Mouse (Mus musculus) neural tube, embryonic 13.5 days (tissue): ENCODE measurements around the gene Erich2. TPM values are rescaled to one million over a fixed set of nuclear protein-coding genes. Genes with fewer than 3 reads are reported as not detected.

Experiments
- ATAC-seq: fragments of 200-750 bp; cut with Nextera tagmentation; 2 replicates; pipeline ENCODE4 v1.8.0; 2017; ENCODE audit warnings: low read depth, mild to moderate bottlenecking, moderate TSS enrichment, moderate library complexity
- H3K27ac ChIP-seq: fragments of 300-500 bp; sonication (generic); replicated peaks from 2 replicates; pipeline ENCODE4 v1.5.1; 2015; ENCODE audit warnings: moderate library complexity, mild to moderate bottlenecking, inconsistent platforms
- H3K27me3 ChIP-seq: fragments of 300-500 bp; sonication (generic); 2 replicates; pipeline ENCODE4 v1.6.1; 2015; ENCODE audit warnings: mild to moderate bottlenecking, inconsistent platforms
- H3K36me3 ChIP-seq: fragments of 300-500 bp; sonication (generic); 2 replicates; pipeline ENCODE4 v1.6.1; 2015; ENCODE audit warnings: mild to moderate bottlenecking, inconsistent platforms
- H3K4me1 ChIP-seq: fragments of 300-500 bp; sonication (generic); replicated peaks from 2 replicates; pipeline ENCODE4 v1.6.1; 2015; ENCODE audit warnings: inconsistent platforms
- H3K4me2 ChIP-seq: fragments of 300-500 bp; sonication (generic); 2 replicates; pipeline ENCODE4 v1.6.1; 2015; ENCODE audit warnings: inconsistent platforms, mild to moderate bottlenecking, moderate library complexity
- H3K4me3 ChIP-seq: fragments of 300-500 bp; sonication (generic); 2 replicates; pipeline ENCODE4 v1.5.1; 2015; ENCODE audit warnings: mild to moderate bottlenecking, inconsistent platforms
- H3K9ac ChIP-seq: fragments of 300-500 bp; sonication (generic); 2 replicates; pipeline ENCODE4 v1.6.1; 2015; ENCODE audit warnings: moderate library complexity, mild to moderate bottlenecking, inconsistent platforms
- H3K9me3 ChIP-seq: fragments of 300-500 bp; sonication (generic); 2 replicates; pipeline ENCODE4 v1.6.1; 2016; ENCODE audit warnings: inconsistent platforms
- WGBS: fragments of 180-500 bp; shearing (Covaris S2); methylation state at CpG from one replicate; pipeline ENCODE4 v1.1.7; 2015; 5-methylcytosine and 5-hydroxymethylcytosine counted together
- polyA plus RNA-seq: library from polyadenylated mRNA; unstranded; fragments of >200 nt; fragmentation: Nextera tagmentation; extraction: Ambion mirVana; gene quantifications from 2 replicates; pipeline ENCODE4 v1.2.1, GENCODE M21; 2015

Erich2 gene
- polyA plus RNA-seq, 1 experiment from 2014 or later = 0.68 TPM

GRCm38 (mm10) chr2:70563721-70564645 lies 55.4 kb downstream of the Erich2 start:
- under 1% methylated on average over 37 of the region's 38 CpGs for WGBS
- peak overlapping the region; percentile 53 for H3K4me3 ChIP-seq
- ATAC-seq = no peak
- H3K9ac ChIP-seq = peak overlapping the region; percentile 82
- no peaks in the 10 kb centered on the region for H3K36me3 ChIP-seq
- peak overlapping the region; percentile 64 for H3K4me2 ChIP-seq
- H3K27ac ChIP-seq = peak overlapping the region; percentile 94
- H3K4me1 ChIP-seq = peaks cover 81% of the 10 kb centered on the region
- H3K27me3 ChIP-seq = peaks cover 97% of the 10 kb centered on the region
- H3K9me3 ChIP-seq = no peaks in the 10 kb centered on the region

GRCm38 (mm10) chr2:70564646-70565315 lies 56.2 kb downstream of the Erich2 start:
- H3K27ac ChIP-seq = peak overlapping the region; percentile 94
- H3K9ac ChIP-seq = peak overlapping the region; percentile 82
- no peak for ATAC-seq
- peak overlapping the region; percentile 53 for H3K4me3 ChIP-seq
- no peaks in the 10 kb centered on the region for H3K36me3 ChIP-seq
- WGBS = under 1% methylated on average over 15 of the region's 15 CpGs
- peak overlapping the region; percentile 64 for H3K4me2 ChIP-seq
- H3K9me3 ChIP-seq = no peaks in the 10 kb centered on the region
- H3K4me1 ChIP-seq = peaks cover 84% of the 10 kb centered on the region
- peaks cover 97% of the 10 kb centered on the region for H3K27me3 ChIP-seq

- Histone ChIP-seq H3K4me1 (peaks cover 79% of the 10 kb centered on the region), H3K4me3 (peak overlapping the region; percentile 53), H3K9me3 (no peaks in the 10 kb centered on the region), H3K27me3 (peaks cover 92% of the 10 kb centered on the region), H3K9ac (peak overlapping the region; percentile 82), H3K27ac (peak overlapping the region; percentile 94), H3K36me3 (no peaks in the 10 kb centered on the region), H3K4me2 (peak overlapping the region; percentile 64)
- no peak for ATAC-seq
- WGBS = 5% methylated on average over 30 of the region's 30 CpGs
Measured at GRCm38 (mm10) chr2:70565651-70566602, 57.3 kb downstream of the Erich2 start.

- H3K27ac ChIP-seq = peak overlapping the region; percentile 94
- peak overlapping the region; percentile 82 for H3K9ac ChIP-seq
- H3K4me2 ChIP-seq = peak overlapping the region; percentile 64
- peaks cover 92% of the 10 kb centered on the region for H3K27me3 ChIP-seq
- no peak for ATAC-seq
- H3K4me1 ChIP-seq = peaks cover 73% of the 10 kb centered on the region
- no peaks in the 10 kb centered on the region for H3K36me3 ChIP-seq
- peak overlapping the region; percentile 53 for H3K4me3 ChIP-seq
- H3K9me3 ChIP-seq = no peaks in the 10 kb centered on the region
- WGBS = 3% methylated on average over 18 of the region's 18 CpGs
Measured at GRCm38 (mm10) chr2:70566603-70566981, 58.0 kb downstream of the Erich2 start.

- 2% methylated on average over 23 of the region's 23 CpGs for WGBS
- Histone ChIP-seq H3K27me3 (peaks cover 92% of the 10 kb centered on the region), H3K9me3 (no peaks in the 10 kb centered on the region), H3K27ac (peak overlapping the region; percentile 94), H3K4me1 (peaks cover 68% of the 10 kb centered on the region), H3K36me3 (no peaks in the 10 kb centered on the region), H3K9ac (peak overlapping the region; percentile 82), H3K4me2 (peak overlapping the region; percentile 64), H3K4me3 (peak overlapping the region; percentile 53)
- ATAC-seq = 0 out of 2 replicates have a peak, but pooled peaks have one; percentile 9
Measured at GRCm38 (mm10) chr2:70567071-70567681, 58.6 kb downstream of the Erich2 start.

- Histone ChIP-seq H3K9ac (peak overlapping the region; percentile 82), H3K27ac (peak overlapping the region; percentile 94), H3K4me2 (peak overlapping the region; percentile 64), H3K4me3 (peak overlapping the region; percentile 53), H3K4me1 (peaks cover 63% of the 10 kb centered on the region), H3K36me3 (no peaks in the 10 kb centered on the region), H3K9me3 (no peaks in the 10 kb centered on the region), H3K27me3 (peaks cover 92% of the 10 kb centered on the region)
- under 1% methylated on average over 12 of the region's 12 CpGs for WGBS
- no peak for ATAC-seq
Measured at GRCm38 (mm10) chr2:70567682-70568077, 59.1 kb downstream of the Erich2 start.

GRCm38 (mm10) chr2:70568198-70568941 lies 59.8 kb downstream of the Erich2 start:
- H3K4me1 ChIP-seq = peaks cover 56% of the 10 kb centered on the region
- no peaks in the 10 kb centered on the region for H3K9me3 ChIP-seq
- H3K4me3 ChIP-seq = peak overlapping the region; percentile 53
- H3K27me3 ChIP-seq = peaks cover 88% of the 10 kb centered on the region
- H3K4me2 ChIP-seq = peak overlapping the region; percentile 64
- ATAC-seq = peak; percentile 34
- no peaks in the 10 kb centered on the region for H3K36me3 ChIP-seq
- H3K9ac ChIP-seq = peak overlapping the region; percentile 82
- WGBS = under 1% methylated on average over 34 of the region's 34 CpGs
- H3K27ac ChIP-seq = peak overlapping the region; percentile 94

GRCm38 (mm10) chr2:70571698-70572097 lies 63.1 kb downstream of the Erich2 start:
- Histone ChIP-seq H3K36me3 (peaks cover 8% of the 10 kb centered on the region), H3K27ac (no peak overlapping the region), H3K27me3 (peaks cover 55% of the 10 kb centered on the region), H3K9ac (no peak overlapping the region), H3K4me2 (no peak overlapping the region), H3K4me1 (peaks cover 33% of the 10 kb centered on the region), H3K9me3 (no peaks in the 10 kb centered on the region), H3K4me3 (no peak overlapping the region)
- WGBS = 71% methylated on average over 4 of the region's 4 CpGs
- no peak for ATAC-seq

GRCm38 (mm10) chr2:70572251-70572650 lies 63.6 kb downstream of the Erich2 start:
- Histone ChIP-seq H3K9ac (no peak overlapping the region), H3K36me3 (peaks cover 8% of the 10 kb centered on the region), H3K4me1 (peaks cover 27% of the 10 kb centered on the region), H3K27me3 (peaks cover 50% of the 10 kb centered on the region), H3K9me3 (no peaks in the 10 kb centered on the region), H3K4me3 (no peak overlapping the region), H3K27ac (no peak overlapping the region), H3K4me2 (no peak overlapping the region)
- whole genome bisulfite sequencing = 64% methylated on average over 9 of the region's 9 CpGs
- ATAC-seq = no peak

- no peak for ATAC-seq
- WGBS = 80% methylated on average over 8 of the region's 8 CpGs
Measured at GRCm38 (mm10) chr2:70573544-70574210, 65.1 kb downstream of the Erich2 start.

More at GRCm38 (mm10) chr2:70573544-70574210, 65.1 kb downstream of the Erich2 start:
- Histone ChIP-seq H3K36me3 (peaks cover 10% of the 10 kb centered on the region), H3K9ac (no peak overlapping the region), H3K4me2 (no peak overlapping the region), H3K4me1 (peaks cover 13% of the 10 kb centered on the region), H3K4me3 (no peak overlapping the region), H3K27me3 (peaks cover 38% of the 10 kb centered on the region), H3K9me3 (no peaks in the 10 kb centered on the region), H3K27ac (no peak overlapping the region)
